Mouse (Mus musculus): ENCODE measurements around the gene Lzic. TPM values are rescaled to one million over a fixed set of nuclear protein-coding genes. Genes with fewer than 3 reads are reported as not detected.

Lzic gene
- 38.2 and 41.4 TPM in 2 replicates for polyA plus RNA-seq (2015; fragmentation: Nextera tagmentation; extraction: Ambion mirVana)

DNA sequence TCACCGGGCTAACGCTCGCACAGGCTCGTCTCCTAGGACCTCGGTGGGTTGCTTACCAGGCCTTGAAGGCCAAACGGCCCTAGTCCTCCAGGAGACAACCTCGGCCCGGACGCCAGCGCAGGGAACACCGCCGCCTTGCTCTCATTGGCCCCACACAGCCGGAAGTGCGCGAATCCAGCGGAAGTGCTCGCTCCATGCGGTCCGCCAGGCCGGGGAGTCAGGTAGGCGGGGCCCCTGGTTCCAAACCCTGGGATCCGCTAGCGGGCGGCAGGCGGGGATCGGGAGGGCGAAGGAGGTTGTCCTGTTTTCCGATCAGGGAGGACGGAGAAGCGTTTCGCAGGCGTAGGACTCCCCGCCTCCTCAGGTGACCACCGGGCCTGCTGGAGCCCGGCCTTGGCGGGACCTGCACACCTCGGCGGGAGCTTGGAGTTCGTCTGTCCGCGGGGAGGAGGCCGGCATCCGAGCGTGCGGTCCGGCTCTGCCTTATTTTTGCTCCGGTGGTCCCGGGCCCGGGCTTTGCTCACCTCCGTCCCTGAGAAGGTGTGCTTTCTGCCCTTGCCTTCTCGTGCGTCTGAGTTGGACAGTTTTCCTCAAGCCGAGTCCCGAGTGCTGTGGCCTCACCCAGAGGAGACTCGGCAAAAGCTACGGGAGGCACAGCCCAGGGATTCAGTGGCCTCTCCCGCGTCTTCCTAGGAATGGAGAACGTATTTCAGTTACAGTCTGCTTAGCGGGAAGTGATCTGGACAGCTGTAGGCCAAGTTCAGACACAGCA lies at the start of gene Lzic, which contains the start of gene Nmnat1:
TSS of gene Lzic (plus strand) at position 177 of the 772 bp plus-strand sequence.
TSS of gene Nmnat1 (minus strand) at position 150 of the 772 bp plus-strand sequence.
- no peaks in the 10 kb centered on the region for H3K36me3 ChIP-seq (ENCODE audit: control insufficient read depth, insufficient read depth, low read length)
- H3K4me3 ChIP-seq (ENCODE audit: low read length), result peak within 1 kb of the TSS; percentile 84
- H3K27ac ChIP-seq (ENCODE audit: low read length), result peak within 1 kb of the TSS; percentile 86
- peaks cover 4% of the 10 kb centered on the region; the same call in 1 of the 2 replicates for H3K4me1 ChIP-seq (ENCODE audit: control insufficient read depth, insufficient read depth, low read length)
- under 1% methylated on average over 60 of the region's 60 CpGs for WGBS
- H3K4me2 ChIP-seq (ENCODE audit: low read depth, low read length), result peak within 1 kb of the TSS; percentile 78
- H3K9me3 ChIP-seq (ENCODE audit: control insufficient read depth, low read length), result no peaks in the 10 kb centered on the region
- peak; percentile 92 for ATAC-seq
- peak within 1 kb of the TSS; percentile 71 for H3K9ac ChIP-seq (ENCODE audit: low read depth, low read length)
- no peaks in the 10 kb centered on the region for H3K27me3 ChIP-seq (replicated peaks; ENCODE audit: control insufficient read depth, insufficient read depth, low read length)

DNA sequence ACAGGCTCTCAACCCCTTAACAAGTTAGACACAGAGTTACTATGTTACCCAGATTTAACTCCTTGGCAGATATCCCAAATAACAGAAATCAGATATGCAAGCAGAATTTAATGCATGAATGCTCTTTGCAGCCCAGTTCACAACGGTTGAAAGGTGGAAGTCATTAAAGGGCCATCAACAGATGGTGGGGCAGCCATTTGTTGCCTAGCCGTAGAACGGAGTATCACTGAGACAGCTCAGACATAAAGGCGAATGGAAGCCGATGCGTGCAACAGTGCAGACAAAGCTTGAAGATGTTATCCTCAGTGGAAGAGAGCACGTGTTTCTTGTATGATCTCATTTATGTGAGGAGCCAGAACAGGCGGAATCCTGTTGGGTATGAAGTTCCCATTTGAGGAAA lies 44.5 kb upstream of the Lzic start:
- Histone ChIP-seq H3K4me1 (ENCODE audit: control insufficient read depth, insufficient read depth, low read length) (peaks cover 6% of the 10 kb centered on the region), H3K36me3 (ENCODE audit: control insufficient read depth, insufficient read depth, low read length) (no peaks in the 10 kb centered on the region), H3K9ac (ENCODE audit: low read depth, low read length) (no peak overlapping the region), H3K4me2 (ENCODE audit: low read depth, low read length) (no peak overlapping the region), H3K9me3 (ENCODE audit: control insufficient read depth, low read length) (no peaks in the 10 kb centered on the region), H3K27ac (ENCODE audit: low read length) (no peak overlapping the region), H3K4me3 (ENCODE audit: low read length) (no peak overlapping the region), H3K27me3 (replicated peaks; ENCODE audit: control insufficient read depth, insufficient read depth, low read length) (no peaks in the 10 kb centered on the region)
- WGBS, result 67% methylated on average over 8 of the region's 8 CpGs
- ATAC-seq, result no peak

DNA sequence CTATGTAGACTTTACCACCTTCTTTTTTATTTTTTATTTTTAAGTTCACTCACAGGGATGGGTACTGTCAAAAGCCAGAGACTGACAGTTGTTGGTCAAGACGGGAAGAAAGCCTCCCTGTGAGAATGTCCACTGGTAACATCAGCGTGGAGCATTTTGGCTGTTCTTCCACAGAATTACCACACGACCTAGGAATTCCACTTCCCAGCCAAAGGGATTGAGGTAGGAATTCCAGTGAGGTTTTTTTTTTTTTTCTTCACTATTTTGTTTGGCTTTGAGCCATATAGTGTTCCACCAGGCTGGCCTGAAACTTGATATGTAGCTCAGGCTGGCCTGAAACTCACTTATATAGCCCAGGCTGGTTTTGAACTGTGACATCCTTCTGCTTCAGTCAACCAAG lies 42.6 kb upstream of the Lzic start:
- no peaks in the 10 kb centered on the region for H3K36me3 ChIP-seq (ENCODE audit: control insufficient read depth, insufficient read depth, low read length)
- no peaks in the 10 kb centered on the region for H3K27me3 ChIP-seq (replicated peaks; ENCODE audit: control insufficient read depth, insufficient read depth, low read length)
- ATAC-seq, result no peak
- H3K4me2 ChIP-seq (ENCODE audit: low read depth, low read length), result no peak overlapping the region
- no peak overlapping the region for H3K9ac ChIP-seq (ENCODE audit: low read depth, low read length)
- H3K4me1 ChIP-seq (ENCODE audit: control insufficient read depth, insufficient read depth, low read length), result peaks cover 9% of the 10 kb centered on the region
- no peak overlapping the region for H3K4me3 ChIP-seq (ENCODE audit: low read length)
- WGBS, result 44% methylated on average over 3 of the region's 3 CpGs
- no peaks in the 10 kb centered on the region for H3K9me3 ChIP-seq (ENCODE audit: control insufficient read depth, low read length)
- H3K27ac ChIP-seq (ENCODE audit: low read length), result no peak overlapping the region

DNA sequence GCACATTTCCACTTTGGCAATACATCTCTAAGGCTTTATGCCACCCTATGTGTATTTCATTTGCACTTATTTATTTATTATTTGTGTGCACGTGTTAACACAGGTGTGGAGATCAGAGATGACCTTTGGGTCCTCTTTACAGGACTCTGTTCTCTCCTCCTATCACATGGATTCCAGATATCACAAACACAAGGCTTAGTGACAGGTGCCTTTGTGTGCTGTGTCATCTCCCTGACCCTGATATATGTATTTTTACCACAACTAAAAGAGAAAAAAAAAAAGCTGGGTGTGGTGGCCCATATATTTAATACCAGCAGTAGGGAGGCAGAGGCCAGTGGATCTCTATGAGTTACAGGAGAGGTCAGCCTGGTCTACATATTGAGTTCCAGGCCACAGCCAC lies 40.6 kb upstream of the Lzic start:
- 44% methylated on average over 1 of the region's 1 CpGs for WGBS
- Histone ChIP-seq H3K9ac (ENCODE audit: low read depth, low read length) (peak overlapping the region; percentile 70; the same call in 1 of the 2 replicates), H3K27ac (ENCODE audit: low read length) (no peak overlapping the region)

DNA sequence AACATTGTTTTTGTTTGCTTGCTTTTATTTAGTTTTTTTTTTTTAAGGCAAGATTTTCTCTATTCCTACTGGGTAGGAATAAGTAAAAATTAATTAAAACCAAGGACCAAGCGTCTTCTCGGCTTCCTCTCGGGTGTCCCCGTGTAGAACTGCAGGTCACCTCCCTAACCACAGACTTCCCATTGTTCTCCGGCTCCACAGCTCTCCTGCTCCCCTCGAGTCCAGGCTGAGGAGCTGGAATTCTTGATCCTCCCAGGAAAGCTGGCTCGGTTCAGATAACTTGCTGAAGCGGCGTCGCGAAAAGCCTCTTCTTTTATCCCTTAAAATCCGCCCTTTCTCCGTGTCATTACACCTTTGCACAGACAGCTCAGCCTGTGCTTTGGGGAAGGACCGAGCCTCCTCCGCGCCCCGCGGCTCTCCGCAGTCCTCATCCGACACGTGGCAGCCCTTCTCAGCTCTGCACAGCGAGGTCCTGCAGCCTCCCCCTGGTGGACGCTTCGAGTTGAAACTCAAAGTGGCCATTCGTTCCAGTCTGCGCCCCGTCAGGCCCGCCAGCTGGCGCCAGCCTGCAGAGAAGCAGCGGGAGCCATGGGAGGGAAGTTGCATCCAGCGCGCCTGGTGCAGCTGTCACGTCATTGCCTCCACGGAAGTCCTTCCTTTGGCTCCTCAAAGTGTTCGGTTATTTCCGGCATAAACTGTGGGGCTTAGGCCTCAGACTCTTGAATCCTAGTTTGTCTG lies 39.9 kb upstream of the Lzic start:
- peak; percentile 98 for ATAC-seq
- H3K4me2 ChIP-seq (ENCODE audit: low read depth, low read length), result peak overlapping the region; percentile 49
- H3K9me3 ChIP-seq (ENCODE audit: control insufficient read depth, low read length), result no peaks in the 10 kb centered on the region
- peaks cover 9% of the 10 kb centered on the region for H3K4me1 ChIP-seq (ENCODE audit: control insufficient read depth, insufficient read depth, low read length)
- peak overlapping the region; percentile 70 for H3K9ac ChIP-seq (ENCODE audit: low read depth, low read length)
- H3K27ac ChIP-seq (ENCODE audit: low read length), result peak overlapping the region; percentile 94
- no peaks in the 10 kb centered on the region for H3K27me3 ChIP-seq (replicated peaks; ENCODE audit: control insufficient read depth, insufficient read depth, low read length)
- under 1% methylated on average over 36 of the region's 36 CpGs for WGBS
- H3K4me3 ChIP-seq (ENCODE audit: low read length), result peak overlapping the region; percentile 34
- H3K36me3 ChIP-seq (ENCODE audit: control insufficient read depth, insufficient read depth, low read length), result no peaks in the 10 kb centered on the region

More for the DNA sequence above, 40.6 kb upstream of the Lzic start:
- Histone ChIP-seq H3K4me1 (ENCODE audit: control insufficient read depth, insufficient read depth, low read length) (peaks cover 9% of the 10 kb centered on the region), H3K9me3 (ENCODE audit: control insufficient read depth, low read length) (no peaks in the 10 kb centered on the region), H3K36me3 (ENCODE audit: control insufficient read depth, insufficient read depth, low read length) (no peaks in the 10 kb centered on the region), H3K27me3 (replicated peaks; ENCODE audit: control insufficient read depth, insufficient read depth, low read length) (no peaks in the 10 kb centered on the region), H3K4me3 (ENCODE audit: low read length) (no peak overlapping the region), H3K4me2 (ENCODE audit: low read depth, low read length) (no peak overlapping the region)
- ATAC-seq, result no peak

DNA sequence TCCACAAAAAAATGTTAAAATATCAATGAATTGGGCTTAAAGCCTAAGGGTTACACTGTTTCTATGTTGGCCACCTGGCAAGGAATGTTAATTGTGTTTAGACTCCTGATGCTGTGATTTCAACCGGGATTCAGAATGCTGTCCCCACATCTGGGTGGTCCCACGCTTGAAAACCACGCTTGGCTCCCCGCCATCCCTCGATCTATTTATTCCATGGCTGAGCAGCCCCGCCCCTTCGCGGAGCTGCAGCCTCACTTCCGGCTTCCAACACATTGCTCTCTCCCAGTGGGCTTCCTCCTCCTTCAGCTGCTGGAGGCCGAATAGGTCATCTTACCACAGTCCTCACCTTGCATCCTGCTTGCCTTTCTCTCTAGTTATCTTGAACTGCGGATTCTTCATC lies 39.2 kb upstream of the Lzic start:
- H3K27me3 ChIP-seq (replicated peaks; ENCODE audit: control insufficient read depth, insufficient read depth, low read length), result no peaks in the 10 kb centered on the region
- H3K27ac ChIP-seq (ENCODE audit: low read length), result peak overlapping the region; percentile 94
- ATAC-seq, result peak; percentile 49
- H3K4me3 ChIP-seq (ENCODE audit: low read length), result peak overlapping the region; percentile 34
- peaks cover 9% of the 10 kb centered on the region for H3K4me1 ChIP-seq (ENCODE audit: control insufficient read depth, insufficient read depth, low read length)
- H3K36me3 ChIP-seq (ENCODE audit: control insufficient read depth, insufficient read depth, low read length), result no peaks in the 10 kb centered on the region
- H3K9me3 ChIP-seq (ENCODE audit: control insufficient read depth, low read length), result no peaks in the 10 kb centered on the region
- 8% methylated on average over 11 of the region's 11 CpGs for WGBS
- H3K9ac ChIP-seq (ENCODE audit: low read depth, low read length), result peak overlapping the region; percentile 70
- H3K4me2 ChIP-seq (ENCODE audit: low read depth, low read length), result peak overlapping the region; percentile 49

DNA sequence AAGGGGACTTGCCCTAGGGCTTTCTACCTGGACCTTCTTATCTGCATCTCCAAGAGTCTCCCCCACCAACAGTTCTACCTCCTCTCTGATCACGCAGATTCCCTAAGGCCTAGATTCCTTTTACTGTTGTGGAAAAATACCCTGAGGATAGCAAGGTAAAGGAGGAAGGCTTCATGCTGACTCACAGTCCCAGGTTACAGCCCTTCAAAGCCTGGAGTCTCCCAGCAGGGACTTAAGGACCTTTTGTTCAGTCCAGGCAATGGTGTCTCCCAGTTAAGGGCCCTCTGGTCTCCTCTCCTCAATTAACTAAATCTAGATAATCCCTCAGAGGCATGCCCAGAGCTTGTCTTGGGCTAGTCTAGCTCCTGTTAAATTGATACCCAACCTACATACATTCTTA lies 38.7 kb upstream of the Lzic start:
- peaks cover 9% of the 10 kb centered on the region for H3K4me1 ChIP-seq (ENCODE audit: control insufficient read depth, insufficient read depth, low read length)

DNA sequence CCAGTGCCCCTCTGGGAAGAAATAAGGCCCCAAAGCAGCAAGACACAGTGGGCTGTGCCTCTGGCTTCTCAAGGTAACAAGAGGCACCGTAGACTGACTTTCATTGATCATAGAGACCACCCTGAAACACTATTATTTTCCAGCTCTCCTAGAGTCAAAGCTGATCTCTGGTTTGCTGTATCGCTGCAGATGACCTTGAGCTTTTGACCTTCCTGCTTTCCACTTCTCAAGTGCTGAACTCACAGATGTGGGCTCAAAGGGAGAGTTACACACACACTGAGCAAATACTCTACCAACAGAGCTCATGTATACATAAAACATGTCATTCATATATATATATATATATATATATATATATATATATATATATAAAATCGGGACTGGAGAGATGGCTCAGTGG lies 34.4 kb upstream of the Lzic start:
- Histone ChIP-seq H3K9me3 (ENCODE audit: control insufficient read depth, low read length) (no peaks in the 10 kb centered on the region), H3K4me1 (ENCODE audit: control insufficient read depth, insufficient read depth, low read length) (peaks cover 7% of the 10 kb centered on the region), H3K27me3 (replicated peaks; ENCODE audit: control insufficient read depth, insufficient read depth, low read length) (no peaks in the 10 kb centered on the region), H3K36me3 (ENCODE audit: control insufficient read depth, insufficient read depth, low read length) (no peaks in the 10 kb centered on the region), H3K27ac (ENCODE audit: low read length) (no peak overlapping the region), H3K4me3 (ENCODE audit: low read length) (no peak overlapping the region), H3K4me2 (ENCODE audit: low read depth, low read length) (no peak overlapping the region), H3K9ac (ENCODE audit: low read depth, low read length) (no peak overlapping the region)
- ATAC-seq, result no peak
- WGBS, result 76% methylated on average over 3 of the region's 3 CpGs

More for the DNA sequence above, 38.7 kb upstream of the Lzic start:
- no peak for ATAC-seq
- Histone ChIP-seq H3K36me3 (ENCODE audit: control insufficient read depth, insufficient read depth, low read length) (no peaks in the 10 kb centered on the region), H3K9ac (ENCODE audit: low read depth, low read length) (peak overlapping the region; percentile 70; the same call in 1 of the 2 replicates), H3K9me3 (ENCODE audit: control insufficient read depth, low read length) (no peaks in the 10 kb centered on the region), H3K4me2 (ENCODE audit: low read depth, low read length) (peak overlapping the region; percentile 49; the same call in 1 of the 2 replicates), H3K4me3 (ENCODE audit: low read length) (no peak overlapping the region), H3K27me3 (replicated peaks; ENCODE audit: control insufficient read depth, insufficient read depth, low read length) (no peaks in the 10 kb centered on the region), H3K27ac (ENCODE audit: low read length) (peak overlapping the region; percentile 94)
- 61% methylated on average over 1 of the region's 1 CpGs for WGBS

DNA sequence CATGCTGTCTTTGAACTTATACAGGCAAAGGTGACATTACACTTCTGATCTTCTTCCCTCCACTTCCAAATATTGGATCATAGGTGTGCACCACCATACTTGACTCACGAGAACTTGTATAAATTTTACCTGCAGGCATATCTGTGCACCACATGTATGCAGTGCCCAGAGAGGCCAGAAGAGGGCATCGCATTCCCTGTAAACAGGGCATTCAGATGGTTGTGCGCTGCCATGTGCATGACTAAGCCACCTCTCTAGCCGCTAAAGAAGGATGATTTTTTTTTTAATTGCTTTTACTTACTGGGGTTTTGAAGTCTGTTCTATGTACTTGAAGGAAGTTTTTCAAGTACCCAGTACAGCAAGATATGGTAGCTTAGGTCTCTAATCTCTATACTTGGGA lies 31.4 kb upstream of the Lzic start:
- no peak for ATAC-seq
- H3K4me1 ChIP-seq (ENCODE audit: control insufficient read depth, insufficient read depth, low read length), result peaks cover 5% of the 10 kb centered on the region; the same call in 1 of the 2 replicates
- 86% methylated on average over 4 of the region's 4 CpGs for WGBS

More for the DNA sequence above, 31.4 kb upstream of the Lzic start:
- Histone ChIP-seq H3K4me3 (ENCODE audit: low read length) (no peak overlapping the region), H3K27me3 (replicated peaks; ENCODE audit: control insufficient read depth, insufficient read depth, low read length) (no peaks in the 10 kb centered on the region), H3K27ac (ENCODE audit: low read length) (no peak overlapping the region), H3K36me3 (ENCODE audit: control insufficient read depth, insufficient read depth, low read length) (no peaks in the 10 kb centered on the region), H3K9ac (ENCODE audit: low read depth, low read length) (no peak overlapping the region), H3K4me2 (ENCODE audit: low read depth, low read length) (no peak overlapping the region), H3K9me3 (ENCODE audit: control insufficient read depth, low read length) (no peaks in the 10 kb centered on the region)

All from intestine, embryonic 16.5 days (tissue).